Mouse (Mus musculus) naive thymus-derived CD4-positive, alpha-beta T cell, adult 5 months (primary cell): Measurements from ENCODE around the gene BC003965. TPM values are rescaled to one million over a fixed set of nuclear protein-coding genes. Genes with fewer than 3 reads are reported as not detected.

Source experiments
- polyA plus RNA-seq: library from polyadenylated mRNA; unstranded; fragments of 100-300 nt; shearing (Covaris generic); gene quantifications from one replicate; pipeline ENCODE4 v1.2.1, GENCODE M21; 2017

BC003965 gene
- polyA plus RNA-seq = 17.8 TPM

GRCm38 (mm10) chr17:25184129-25184691 lies at the start of gene BC003965:
TSS of gene BC003965 (plus strand) at chr17:25184554.

DNA sequence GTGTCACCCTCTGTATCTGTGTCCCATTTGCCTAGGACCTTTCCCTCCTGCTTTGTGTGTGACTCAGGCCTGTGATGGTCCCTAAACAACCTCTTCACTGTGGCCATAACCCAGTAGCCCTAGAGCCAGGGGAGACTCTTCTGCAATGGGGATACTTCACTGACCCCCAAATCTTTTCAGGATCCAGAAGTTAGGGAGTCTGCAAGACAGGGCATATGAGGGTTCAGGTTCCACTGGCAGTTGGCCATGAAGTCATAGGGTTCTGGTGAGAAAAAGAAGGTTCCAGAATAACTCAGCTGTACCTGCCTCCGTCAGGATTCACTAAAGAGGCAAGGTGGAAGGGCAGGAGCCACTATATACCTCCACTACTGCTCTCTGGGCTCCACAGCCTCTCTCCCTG lies 22.2 kb upstream of the BC003965 start, which contains the start of gene Ccdc154:
Gene Ccdc154, plus strand, starts transcription at position 301 of the 400 bp plus-strand sequence.

GRCm38 (mm10) chr17:25175411-25175810 lies 8.9 kb upstream of the BC003965 start, which contains the start of gene Gm38655:
TSS of gene Gm38655 (minus strand) at chr17:25175471.

GRCm38 (mm10) chr17:25188150-25189031 lies 4.0 kb downstream of the BC003965 start, which contains the start of gene Unkl:
TSS of gene Unkl (plus strand) at chr17:25188397.

Other genes starting within 250 kb of the BC003965 start
- 79.3 TPM for gene Mapk8ip3, start 247.6 kb upstream of the BC003965 start, polyA plus RNA-seq
- gene Jpt2, start 223.9 kb upstream of the BC003965 start, polyA plus RNA-seq = 25.1 TPM
- 13.5 TPM for gene Cramp1l, start 168.8 kb upstream of the BC003965 start, polyA plus RNA-seq
- 16.4 TPM for gene Ift140, start 168.5 kb upstream of the BC003965 start, polyA plus RNA-seq
- 0.56 TPM for gene Tmem204, start 101.0 kb upstream of the BC003965 start, polyA plus RNA-seq
- 24.9 TPM for gene Telo2, start 68.6 kb upstream of the BC003965 start, polyA plus RNA-seq
- not detected for gene Ptx4, start 63.8 kb upstream of the BC003965 start, polyA plus RNA-seq
- gene Clcn7, start 51.2 kb upstream of the BC003965 start, polyA plus RNA-seq = 29.9 TPM
- gene Ccdc154, start 22.1 kb upstream of the BC003965 start, polyA plus RNA-seq = not detected
- not detected for gene Gm38655, start 9.1 kb upstream of the BC003965 start, polyA plus RNA-seq
- 57.0 TPM for gene Unkl, start 3.8 kb downstream of the BC003965 start, polyA plus RNA-seq
- 85.8 TPM for gene Gnptg, start 55.6 kb downstream of the BC003965 start, polyA plus RNA-seq
- gene Tsr3, start 55.6 kb downstream of the BC003965 start, polyA plus RNA-seq = 36.6 TPM
- 2.6 TPM for gene Baiap3, start 71.8 kb downstream of the BC003965 start, polyA plus RNA-seq
- gene Ube2i, start 90.1 kb downstream of the BC003965 start, polyA plus RNA-seq = 587 TPM
- not detected for gene Prss34, start 113.8 kb downstream of the BC003965 start, polyA plus RNA-seq
- not detected for gene Prss28, start 124.1 kb downstream of the BC003965 start, polyA plus RNA-seq
- gene Prss29, start 134.1 kb downstream of the BC003965 start, polyA plus RNA-seq = not detected
- not detected for gene Tpsab1, start 161.0 kb downstream of the BC003965 start, polyA plus RNA-seq
- gene Tpsb2, start 181.8 kb downstream of the BC003965 start, polyA plus RNA-seq = not detected
- not detected for gene Tpsg1, start 184.7 kb downstream of the BC003965 start, polyA plus RNA-seq
- gene Cacna1h, start 249.2 kb downstream of the BC003965 start, polyA plus RNA-seq = not detected